ENCODE assay signal across 35 mouse cellular contexts in the genomic region with DNA sequence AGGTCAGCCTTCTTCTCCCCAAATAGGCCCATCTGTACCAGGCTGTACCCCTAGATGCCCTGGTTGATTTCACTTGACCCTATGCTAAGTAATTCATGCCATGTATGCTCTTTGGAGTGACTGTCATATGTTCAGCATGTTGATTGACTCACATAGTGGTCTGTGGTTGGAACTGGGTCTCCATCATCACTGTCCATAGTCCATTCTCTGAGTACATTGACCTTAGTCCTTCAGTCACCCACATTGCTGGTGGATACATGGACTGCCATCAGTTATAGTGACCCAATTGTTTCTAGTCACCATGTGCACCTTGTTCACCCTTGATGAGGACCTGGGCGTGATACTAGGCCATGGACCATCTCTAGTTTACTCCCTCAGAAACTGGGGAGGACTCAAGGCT.
"Had no signal": no experiment of that assay in that cellular context is flagged by ENCODE, and none has a peak within 500 bp of the region (broad histone marks: within the 10 kb centered on the region; RNA-seq: fewer than 3 reads in every experiment).

No protein-coding gene starts in this region.

- DNase-seq: heart, postnatal 10 days; heart, postnatal 14 days; heart, postnatal 36 days; heart, postnatal 4 days; kidney, adult 11 months; kidney, adult 18-20 months; kidney, adult 2 months; kidney, adult 8-10 months; kidney, adult 9 months; kidney, postnatal 10 days; kidney, postnatal 14 days; kidney, postnatal 25 days; kidney, postnatal 36 days; kidney, postnatal 4 days; layer of hippocampus, adult 9-11 months; layer of hippocampus, postnatal 36 days had no signal

- H3K4me3 ChIP-seq: heart, embryonic 10.5 days; heart, embryonic 12.5 days; heart, embryonic 13.5 days; heart, embryonic 15.5 days; hindbrain, embryonic 10.5 days; hindbrain, embryonic 12.5 days; hindbrain, embryonic 13.5 days; hindbrain, embryonic 15.5 days; intestine, embryonic 15.5 days; kidney, embryonic 15.5 days; layer of hippocampus, adult 2 months had no signal

- H3K9me3 ChIP-seq: heart, embryonic 10.5 days; heart, embryonic 12.5 days; heart, embryonic 13.5 days; heart, embryonic 15.5 days; hindbrain, embryonic 10.5 days; hindbrain, embryonic 12.5 days; hindbrain, embryonic 13.5 days; hindbrain, embryonic 15.5 days; intestine, embryonic 15.5 days; kidney, embryonic 15.5 days had no signal

- H3K9ac ChIP-seq: heart, embryonic 12.5 days; heart, embryonic 13.5 days; heart, embryonic 15.5 days; hindbrain, embryonic 12.5 days; hindbrain, embryonic 13.5 days; hindbrain, embryonic 14.5 days; hindbrain, embryonic 15.5 days; intestine, embryonic 15.5 days; kidney, embryonic 15.5 days had no signal

- ATAC-seq: hindbrain, embryonic 16.5 days; hindbrain, postnatal 0 days; inflammation-experienced regulatory T-cells, adult 6 months; intestine, embryonic 15.5 days; intestine, embryonic 16.5 days; intestine, postnatal 0 days had no signal

- H3K4me1 ChIP-seq: heart, embryonic 10.5 days; heart, embryonic 12.5 days; heart, embryonic 13.5 days; heart, embryonic 15.5 days; hindbrain, embryonic 10.5 days; hindbrain, embryonic 12.5 days; hindbrain, embryonic 13.5 days; hindbrain, embryonic 15.5 days; intestine, embryonic 15.5 days; kidney, embryonic 15.5 days had no signal

- H3K27ac ChIP-seq: heart, embryonic 10.5 days; heart, embryonic 13.5 days; heart, embryonic 15.5 days; hindbrain, embryonic 10.5 days; hindbrain, embryonic 12.5 days; hindbrain, embryonic 13.5 days; hindbrain, embryonic 14.5 days; hindbrain, embryonic 15.5 days; hindbrain, postnatal 0 days; intestine, embryonic 15.5 days; kidney, embryonic 15.5 days; kidney, postnatal 0 days; layer of hippocampus, adult 2 months had no signal

- H3K4me2 ChIP-seq: heart, embryonic 11.5 days; heart, embryonic 12.5 days; heart, embryonic 13.5 days; heart, embryonic 15.5 days; hindbrain, embryonic 12.5 days; hindbrain, embryonic 13.5 days; hindbrain, embryonic 14.5 days; hindbrain, embryonic 15.5 days; intestine, embryonic 15.5 days; kidney, embryonic 15.5 days had no signal

- H3K27me3 ChIP-seq: heart, embryonic 12.5 days; heart, embryonic 13.5 days; heart, embryonic 15.5 days; hindbrain, embryonic 12.5 days; hindbrain, embryonic 13.5 days; hindbrain, embryonic 15.5 days; intestine, embryonic 15.5 days; kidney, embryonic 15.5 days had no signal

- H3K36me3 ChIP-seq: heart, embryonic 15.5 days; hindbrain, embryonic 10.5 days; hindbrain, embryonic 12.5 days; hindbrain, embryonic 13.5 days; hindbrain, embryonic 15.5 days; intestine, embryonic 15.5 days had no signal
